Mouse (Mus musculus) CD8-positive naive resting alpha-beta T cell, adult 2 months (primary cell): ENCODE results near the gene Shc4.

ENCODE experiments used
- DNase-seq, 2 experiments: peaks; one replicate each; pipeline ENCODE4 v3.0.0; 2022; ENCODE audit warnings: low read depth in 2 of 2, low spot score in 2 of 2

The Shc4 gene

GRCm38 (mm10) chr2:125577670-125578069, 146.3 kb downstream of the Shc4 start:
- no peak for DNase-seq
